Mouse (Mus musculus) liver, adult 2 months (tissue): ENCODE data around the gene F2.

ENCODE experiments used
- CTCF ChIP-seq: fragments of 200-500 bp; IDR thresholded peaks from 2 replicates; pipeline ENCODE4 v1.5.1; 2011; ENCODE audit warnings: low read depth, low read length, control low read depth
- POLR2A ChIP-seq: fragments of 200-500 bp; IDR thresholded peaks from 2 replicates; pipeline ENCODE4 v1.6.1; 2011; ENCODE audit warnings: low read length, control low read depth; ENCODE audit not compliant: insufficient read depth; ENCODE audit errors: extremely low read depth

DNA sequence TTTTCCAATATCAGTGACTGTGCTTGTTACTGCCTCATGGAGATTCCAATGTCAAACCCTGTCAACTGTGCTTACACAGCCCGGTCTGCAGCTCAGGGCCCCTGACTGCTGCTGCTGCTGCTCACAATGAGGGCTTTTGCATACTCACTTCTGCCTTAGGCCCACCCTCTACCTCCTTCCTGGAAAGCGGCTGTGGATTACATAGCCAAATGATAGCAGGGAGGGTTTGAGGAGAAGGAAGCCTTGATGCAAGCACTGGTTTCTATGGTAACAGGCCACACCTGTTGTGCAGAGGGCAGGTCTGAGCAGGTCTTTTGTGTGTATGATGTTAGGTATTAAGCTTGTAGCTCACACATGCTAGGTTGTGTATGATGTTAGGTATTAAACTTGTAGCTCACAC is 31.5 kb upstream of the F2 start:
- no peak for TF ChIP-seq CTCF
- no peak for TF ChIP-seq POLR2A
